In genomic region chr11:57236431-57236830, GRCm38 (mm10) we compare ENCODE assay signal across 27 mouse cellular contexts.
DNase-seq lines count a peak whose midpoint lies in the region; ATAC-seq lines count a peak whose summit lies in the region.
"Had no signal": no experiment of that assay in that cellular context is flagged by ENCODE, and none has a peak within 500 bp of the region (broad histone marks: within the 10 kb centered on the region; RNA-seq: fewer than 3 reads in every experiment).

No protein-coding gene starts in this region.

- H3K27me3 ChIP-seq in forebrain, embryonic 14.5 days (replicated peaks; ENCODE audit: control insufficient read depth, insufficient read depth, low read length), result no peaks in the 10 kb centered on the region
- H3K27me3 ChIP-seq in forebrain, embryonic 11.5 days (ENCODE audit: control insufficient read depth, insufficient read depth, low read length), result no peaks in the 10 kb centered on the region
- no peaks in the 10 kb centered on the region for H3K27me3 ChIP-seq in embryonic facial prominence, embryonic 10.5 days (replicated peaks; ENCODE audit: low read depth, poor library complexity, severe bottlenecking)
- H3K27me3 ChIP-seq in embryonic facial prominence, embryonic 14.5 days (replicated peaks; ENCODE audit: control insufficient read depth, insufficient read depth, low read length), result no peaks in the 10 kb centered on the region
- no peaks in the 10 kb centered on the region for H3K27me3 ChIP-seq in limb, embryonic 13.5 days
- H3K27me3 ChIP-seq: forebrain, embryonic 12.5 days; heart, embryonic 12.5 days; midbrain, embryonic 12.5 days had no signal

- no peak overlapping the region for H3K9ac ChIP-seq in forebrain, embryonic 14.5 days (ENCODE audit: low read length)
- no peak overlapping the region for H3K9ac ChIP-seq in forebrain, embryonic 11.5 days (ENCODE audit: low read length)
- H3K9ac ChIP-seq in embryonic facial prominence, embryonic 14.5 days (ENCODE audit: low read depth, low read length), result no peak overlapping the region
- 0 out of 2 replicates have a peak overlapping the region, but pooled peaks have one; percentile 35 for H3K9ac ChIP-seq in limb, embryonic 13.5 days
- H3K9ac ChIP-seq: forebrain, embryonic 12.5 days; heart, embryonic 12.5 days; midbrain, embryonic 12.5 days had no signal

- H3K4me3 ChIP-seq in forebrain, embryonic 14.5 days (ENCODE audit: low read depth, low read length), result no peak overlapping the region
- H3K4me3 ChIP-seq in forebrain, embryonic 11.5 days (ENCODE audit: low read depth, low read length), result no peak overlapping the region
- H3K4me3 ChIP-seq in embryonic facial prominence, embryonic 10.5 days, result peak overlapping the region; percentile 21; the same call in 1 of the 2 replicates
- no peak overlapping the region for H3K4me3 ChIP-seq in embryonic facial prominence, embryonic 14.5 days (ENCODE audit: low read depth, low read length)
- H3K4me3 ChIP-seq in limb, embryonic 13.5 days, result peak overlapping the region; percentile 17
- H3K4me3 ChIP-seq: forebrain, embryonic 12.5 days; heart, embryonic 12.5 days; hindbrain, embryonic 10.5 days; midbrain, embryonic 12.5 days had no signal

- DNase-seq in forebrain, embryonic 14.5 days (ENCODE audit: low spot score), result peak; percentile 7
- no peak for DNase-seq in forebrain, embryonic 11.5 days (ENCODE audit: low spot score)
- peak; percentile 34 for DNase-seq in embryonic facial prominence, embryonic 10.5 days (ENCODE audit: low spot score)
- peak; percentile 36 for DNase-seq in embryonic facial prominence, embryonic 14.5 days (ENCODE audit: low spot score)
- no peak for DNase-seq in testis, postnatal 14 days (ENCODE audit: low spot score)
- DNase-seq in adrenal gland, adult 18-20 months (ENCODE audit: low spot score in 2 of 2), result no peak
- DNase-seq: adrenal gland, postnatal 25 days; cerebellum, adult 8-10 months; cerebellum, postnatal 36 days; gastrocnemius, postnatal 10 days; heart, adult 11 months; heart, postnatal 10 days; kidney, adult 9 months; kidney, postnatal 36 days; layer of hippocampus, adult 9-11 months; liver; lung, postnatal 10 days; right cerebral cortex, postnatal 14 days had no signal

- no peaks in the 10 kb centered on the region for H3K4me1 ChIP-seq in forebrain, embryonic 14.5 days (ENCODE audit: control insufficient read depth, insufficient read depth, low read length)
- H3K4me1 ChIP-seq in forebrain, embryonic 11.5 days (replicated peaks; ENCODE audit: control insufficient read depth, insufficient read depth, low read length), result no peaks in the 10 kb centered on the region
- H3K4me1 ChIP-seq in embryonic facial prominence, embryonic 10.5 days, result peaks cover 32% of the 10 kb centered on the region
- H3K4me1 ChIP-seq in embryonic facial prominence, embryonic 14.5 days (ENCODE audit: control insufficient read depth, insufficient read depth, low read length), result no peaks in the 10 kb centered on the region
- H3K4me1 ChIP-seq in limb, embryonic 13.5 days, result peaks cover 11% of the 10 kb centered on the region

- H3K27ac ChIP-seq in forebrain, embryonic 14.5 days (ENCODE audit: low read depth, low read length), result 0 out of 2 replicates have a peak overlapping the region, but pooled peaks have one; percentile 14
- H3K27ac ChIP-seq in forebrain, embryonic 11.5 days (ENCODE audit: low read depth, low read length), result no peak overlapping the region
- peak overlapping the region; percentile 74 for H3K27ac ChIP-seq in embryonic facial prominence, embryonic 10.5 days (replicated peaks)
- H3K27ac ChIP-seq in embryonic facial prominence, embryonic 14.5 days (replicated peaks; ENCODE audit: low read depth, low read length), result no peak overlapping the region
- no peak overlapping the region for H3K27ac ChIP-seq in limb, embryonic 13.5 days
- H3K27ac ChIP-seq: forebrain, embryonic 12.5 days; hindbrain, embryonic 10.5 days; midbrain, embryonic 12.5 days; stomach, postnatal 0 days had no signal

- no peaks in the 10 kb centered on the region for H3K36me3 ChIP-seq in forebrain, embryonic 14.5 days (ENCODE audit: control insufficient read depth, insufficient read depth, low read length)
- H3K36me3 ChIP-seq in forebrain, embryonic 11.5 days (ENCODE audit: control insufficient read depth, insufficient read depth, low read length), result no peaks in the 10 kb centered on the region
- no peaks in the 10 kb centered on the region for H3K36me3 ChIP-seq in embryonic facial prominence, embryonic 10.5 days (replicated peaks)
- no peaks in the 10 kb centered on the region for H3K36me3 ChIP-seq in embryonic facial prominence, embryonic 14.5 days (ENCODE audit: control insufficient read depth, insufficient read depth, low read length)
- H3K36me3 ChIP-seq in limb, embryonic 13.5 days, result no peaks in the 10 kb centered on the region
- H3K36me3 ChIP-seq: forebrain, embryonic 12.5 days; heart, embryonic 12.5 days; hindbrain, embryonic 10.5 days; midbrain, embryonic 12.5 days had no signal

- WGBS in forebrain, embryonic 14.5 days, result 72% methylated on average over 1 of the region's 1 CpGs
- 80% methylated on average over 1 of the region's 1 CpGs for WGBS in forebrain, embryonic 11.5 days
- 52% methylated on average over 1 of the region's 1 CpGs for WGBS in embryonic facial prominence, embryonic 10.5 days
- WGBS in embryonic facial prominence, embryonic 14.5 days, result 29% methylated on average over 1 of the region's 1 CpGs
- 8% methylated on average over 1 of the region's 1 CpGs for WGBS in limb, embryonic 13.5 days

- no peak overlapping the region for H3K4me2 ChIP-seq in forebrain, embryonic 14.5 days (ENCODE audit: low read length)
- H3K4me2 ChIP-seq in forebrain, embryonic 11.5 days (ENCODE audit: low read depth, low read length, severe bottlenecking), result no peak overlapping the region
- 0 out of 2 replicates have a peak overlapping the region, but pooled peaks have one; percentile 18 for H3K4me2 ChIP-seq in embryonic facial prominence, embryonic 14.5 days (ENCODE audit: low read depth, low read length)
- H3K4me2 ChIP-seq in limb, embryonic 13.5 days (replicated peaks), result peak overlapping the region; percentile 52
- H3K4me2 ChIP-seq: forebrain, embryonic 12.5 days; heart, embryonic 12.5 days; midbrain, embryonic 12.5 days had no signal

- no peaks in the 10 kb centered on the region for H3K9me3 ChIP-seq in forebrain, embryonic 14.5 days (replicated peaks; ENCODE audit: control insufficient read depth, low read length)
- no peaks in the 10 kb centered on the region for H3K9me3 ChIP-seq in forebrain, embryonic 11.5 days (ENCODE audit: control insufficient read depth, low read length)
- no peaks in the 10 kb centered on the region for H3K9me3 ChIP-seq in embryonic facial prominence, embryonic 10.5 days
- H3K9me3 ChIP-seq in embryonic facial prominence, embryonic 14.5 days (ENCODE audit: control insufficient read depth, low read length), result no peaks in the 10 kb centered on the region
- H3K9me3 ChIP-seq in limb, embryonic 13.5 days, result no peaks in the 10 kb centered on the region
- H3K9me3 ChIP-seq: forebrain, embryonic 12.5 days; heart, embryonic 12.5 days; hindbrain, embryonic 10.5 days; midbrain, embryonic 12.5 days had no signal

- ATAC-seq in forebrain, embryonic 14.5 days, result no peak
- ATAC-seq in forebrain, embryonic 11.5 days (replicated peaks; ENCODE audit: low FRiP score), result no peak
- no peak for ATAC-seq in embryonic facial prominence, embryonic 14.5 days (ENCODE audit: low read depth)
- no peak for ATAC-seq in limb, embryonic 13.5 days (ENCODE audit: low FRiP score, low read depth)
- ATAC-seq: CD4-positive, CD25-positive, alpha-beta regulatory T cell, adult 4 months; hindbrain, embryonic 16.5 days; intestine, embryonic 16.5 days had no signal

Comparison
In these comparisons a context has a peak if more than half of its experiments do, and no peak if none do; other contexts are left out.
1. DNase-seq: peak in forebrain, embryonic 14.5 days (single experiment), embryonic facial prominence, embryonic 10.5 days (single experiment) and embryonic facial prominence, embryonic 14.5 days (single experiment); none in forebrain, embryonic 11.5 days (single experiment), testis, postnatal 14 days (single experiment) and adrenal gland, adult 18-20 months (0 of 2).
2. H3K27ac ChIP-seq: peak in forebrain, embryonic 14.5 days (single experiment) and embryonic facial prominence, embryonic 10.5 days (single experiment); none in forebrain, embryonic 11.5 days (single experiment), embryonic facial prominence, embryonic 14.5 days (single experiment) and limb, embryonic 13.5 days (single experiment).
3. H3K4me3 ChIP-seq: peak in embryonic facial prominence, embryonic 10.5 days (single experiment) and limb, embryonic 13.5 days (single experiment); none in forebrain, embryonic 14.5 days (single experiment), forebrain, embryonic 11.5 days (single experiment) and embryonic facial prominence, embryonic 14.5 days (single experiment).
4. H3K4me2 ChIP-seq: peak in embryonic facial prominence, embryonic 14.5 days (single experiment) and limb, embryonic 13.5 days (single experiment); none in forebrain, embryonic 14.5 days (single experiment) and forebrain, embryonic 11.5 days (single experiment).